Mouse (Mus musculus): ENCODE results near the gene Gng7. TPM values are rescaled to one million over a fixed set of nuclear protein-coding genes. Genes with fewer than 3 reads are reported as not detected.

Gene Gng7
- total RNA-seq, 2 experiments from 2014 or later = 170 to 173 TPM

DNA sequence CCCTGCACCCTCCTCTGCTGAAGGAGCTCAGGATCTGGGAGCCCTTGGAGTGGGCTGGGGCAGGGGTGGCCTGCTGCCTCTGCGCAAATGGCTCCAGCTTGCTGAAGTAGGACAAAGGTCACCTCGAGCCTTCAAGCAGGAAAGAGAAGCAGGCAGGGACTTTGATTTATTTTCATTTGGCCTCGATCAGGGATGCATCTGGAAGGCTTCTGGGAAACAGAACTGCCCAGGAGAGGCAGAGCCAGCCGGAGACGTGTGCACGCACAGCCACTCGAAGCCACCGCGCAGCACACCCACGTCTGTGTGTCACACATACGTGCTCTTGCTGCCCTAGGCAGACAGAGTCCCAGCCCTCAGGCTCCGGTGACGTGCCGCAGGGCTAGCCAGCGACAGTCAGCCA, 43.2 kb downstream of the Gng7 start:
- DNase-seq (ENCODE audit: low spot score in 2 of 2) = no peak

DNA sequence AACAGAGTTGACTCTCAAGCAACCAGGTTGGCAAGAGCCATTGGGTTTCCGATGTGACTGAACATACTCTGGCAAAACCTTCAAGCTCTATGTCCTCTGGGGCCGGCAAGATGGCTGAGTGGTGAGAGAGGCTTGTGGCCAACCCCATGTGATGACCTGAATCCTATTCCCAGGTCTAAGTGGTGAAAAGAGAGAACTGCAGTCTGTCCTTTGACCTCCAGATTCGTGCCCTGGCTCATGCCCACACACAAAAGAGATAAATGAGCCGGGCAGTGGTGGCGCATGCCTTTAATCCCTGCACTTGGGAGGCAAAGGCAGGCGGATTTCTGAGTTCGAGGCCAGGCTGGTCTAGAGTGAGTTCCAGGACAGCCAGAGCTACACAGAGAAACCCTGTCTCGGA, 44.6 kb downstream of the Gng7 start:
- no peak for DNase-seq (ENCODE audit: low spot score in 2 of 2)

DNA sequence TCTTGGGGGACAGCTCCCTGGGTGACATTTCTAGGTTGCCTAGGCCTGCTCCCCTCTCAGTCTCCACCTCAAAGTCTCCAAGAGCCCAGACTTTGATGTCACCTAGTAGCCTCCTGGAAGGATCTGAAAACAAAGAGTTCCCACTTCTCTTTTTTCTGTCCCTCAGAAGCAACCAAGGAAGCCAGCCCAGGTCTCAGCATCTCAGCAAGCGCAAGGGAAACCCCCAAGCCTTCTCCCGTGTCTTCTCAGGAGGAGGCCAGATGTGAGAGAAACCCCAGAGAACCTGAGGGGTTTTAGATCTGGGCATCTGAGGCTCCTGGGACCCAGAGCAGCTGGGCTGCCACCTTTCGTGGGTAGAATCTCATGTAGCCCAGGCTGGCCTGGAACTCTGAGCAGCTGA, 45.4 kb downstream of the Gng7 start:
- DNase-seq (ENCODE audit: low spot score in 2 of 2) = no peak

DNA sequence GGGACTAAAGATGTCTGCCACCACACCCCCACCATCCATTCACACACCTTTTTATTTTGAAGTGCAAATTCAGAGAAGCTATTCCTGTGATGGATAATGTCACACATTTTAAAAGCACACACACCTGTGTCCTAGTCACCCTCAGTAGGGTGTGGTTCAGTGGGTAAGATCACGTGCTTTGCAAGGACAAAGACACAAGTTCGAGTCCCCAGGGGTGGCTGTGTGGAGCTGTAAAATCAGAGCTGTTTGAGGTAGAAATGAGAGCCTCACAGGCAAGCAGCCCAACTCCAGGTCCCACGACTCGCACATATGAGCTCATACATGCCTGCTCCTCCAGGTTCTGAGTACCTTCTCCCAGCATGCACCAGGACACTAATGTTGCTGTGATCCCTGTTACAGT, 46.6 kb downstream of the Gng7 start:
- no peak for DNase-seq (ENCODE audit: low spot score in 2 of 2)

DNA sequence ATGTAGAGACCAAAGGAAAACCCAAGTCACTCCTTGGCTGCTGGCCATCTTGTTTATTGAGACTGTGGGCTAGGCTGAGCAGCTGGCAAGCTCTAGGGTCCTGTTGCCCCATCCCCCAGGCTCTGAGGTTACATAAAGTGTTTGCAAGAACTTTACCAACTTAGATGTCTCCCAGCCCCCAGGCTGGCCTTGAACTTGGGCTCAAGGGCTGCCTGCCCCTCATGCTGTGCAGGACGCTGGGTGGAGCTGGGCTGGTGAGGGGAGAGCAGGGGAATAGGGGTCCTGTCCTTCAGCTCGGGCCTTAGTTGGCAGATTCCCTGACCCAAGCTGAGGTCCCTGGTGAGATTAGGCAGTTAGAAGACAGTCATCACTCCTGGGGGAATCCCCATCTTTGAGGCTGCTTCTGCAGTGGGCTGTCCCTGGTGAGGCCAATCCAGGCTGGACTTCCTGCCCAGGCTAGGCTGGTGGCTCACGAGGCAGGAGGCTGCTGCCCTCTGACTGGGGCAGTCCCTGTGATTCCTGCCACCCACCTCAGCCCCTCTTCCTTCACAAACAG, 47.6 kb downstream of the Gng7 start:
- DNase-seq (ENCODE audit: low spot score in 2 of 2) = no peak

DNA sequence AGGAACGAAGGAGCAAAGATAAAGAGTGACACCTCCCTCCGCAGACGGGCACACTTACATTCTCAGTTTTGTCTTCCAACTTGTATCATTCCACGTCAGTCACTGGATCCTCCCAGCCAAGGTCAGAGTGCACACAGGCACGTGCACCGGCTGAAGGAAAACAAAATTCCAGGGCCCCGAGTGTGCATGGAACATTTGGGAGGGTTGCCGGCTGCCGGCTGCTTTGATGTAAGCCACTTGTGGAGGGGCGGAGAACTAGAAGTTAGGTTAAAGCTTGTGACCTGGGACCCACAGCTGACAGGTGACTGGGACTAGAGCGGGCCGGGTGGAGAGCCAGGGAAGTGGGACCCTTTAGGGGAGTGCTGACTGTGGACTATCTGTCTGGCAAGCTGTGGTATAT, 48.4 kb downstream of the Gng7 start:
- no peak for DNase-seq (ENCODE audit: low spot score in 2 of 2)

DNA sequence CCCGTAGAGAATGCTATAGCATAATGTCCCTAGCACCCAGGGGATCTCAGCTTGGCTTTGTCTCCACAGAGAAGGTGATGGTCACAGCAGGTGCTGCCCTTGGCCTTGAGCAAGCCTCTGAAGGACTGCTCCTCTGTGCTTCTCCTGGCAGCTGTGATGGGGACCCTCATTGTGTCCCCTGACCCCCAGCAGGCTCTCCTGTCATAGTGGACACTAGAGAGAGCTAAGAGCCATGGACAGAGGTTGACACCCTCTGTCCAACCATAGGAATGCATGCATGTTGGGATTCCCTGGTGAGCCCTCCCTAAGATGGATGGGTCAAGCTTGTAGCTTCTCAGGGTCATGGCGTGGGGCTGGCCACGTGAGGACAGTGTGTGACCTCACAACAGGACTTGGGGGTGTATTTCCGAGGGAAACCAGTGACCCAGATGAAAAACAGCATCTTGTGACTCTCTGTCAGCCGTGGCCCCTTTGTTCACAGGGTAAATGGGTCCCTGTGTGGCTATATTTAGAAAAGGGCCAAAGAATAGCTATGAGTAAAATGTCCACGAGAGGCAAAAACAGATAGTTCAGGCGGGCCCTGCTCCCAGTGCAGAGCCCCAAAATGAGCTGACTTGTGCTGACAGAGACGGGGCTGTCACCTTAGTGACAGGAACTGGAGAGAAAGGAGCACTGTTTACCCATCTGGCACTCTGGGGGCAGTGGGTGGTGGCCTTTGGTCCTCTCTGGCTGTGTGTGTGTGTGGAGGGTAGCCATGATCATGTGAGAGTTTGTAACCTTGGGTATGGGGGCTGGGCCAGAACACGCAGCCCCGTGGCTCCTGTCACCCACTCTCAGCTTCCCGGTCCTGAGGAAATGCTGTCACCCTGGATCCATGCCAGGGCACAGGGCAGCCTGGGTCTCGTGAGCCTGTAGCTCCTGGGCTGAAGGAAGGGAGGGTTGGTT, 51.4 kb downstream of the Gng7 start:
- DNase-seq (ENCODE audit: low spot score in 2 of 2) = no peak

DNA sequence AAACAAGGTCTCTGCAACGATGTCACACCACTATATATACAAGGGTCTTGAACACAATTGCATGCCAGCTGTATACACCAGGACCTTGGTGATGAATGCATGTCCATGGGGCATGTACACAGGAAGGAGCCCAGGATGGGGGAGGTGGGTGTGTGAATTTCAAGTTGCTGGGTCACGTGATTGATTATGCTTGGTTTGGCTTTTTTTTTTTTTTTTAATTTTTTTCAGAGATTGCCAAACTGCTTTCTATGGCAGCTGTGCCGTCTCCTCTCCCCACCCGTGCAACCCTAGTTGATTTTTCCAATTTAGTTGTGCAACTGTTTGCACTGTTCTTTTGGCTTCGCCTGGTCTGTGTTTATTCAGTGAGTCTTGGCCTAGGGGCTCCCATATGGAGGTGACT, 52.2 kb downstream of the Gng7 start:
- peak in 1 of 2 experiments; percentile 38 for DNase-seq (ENCODE audit: low spot score in 2 of 2)

DNA sequence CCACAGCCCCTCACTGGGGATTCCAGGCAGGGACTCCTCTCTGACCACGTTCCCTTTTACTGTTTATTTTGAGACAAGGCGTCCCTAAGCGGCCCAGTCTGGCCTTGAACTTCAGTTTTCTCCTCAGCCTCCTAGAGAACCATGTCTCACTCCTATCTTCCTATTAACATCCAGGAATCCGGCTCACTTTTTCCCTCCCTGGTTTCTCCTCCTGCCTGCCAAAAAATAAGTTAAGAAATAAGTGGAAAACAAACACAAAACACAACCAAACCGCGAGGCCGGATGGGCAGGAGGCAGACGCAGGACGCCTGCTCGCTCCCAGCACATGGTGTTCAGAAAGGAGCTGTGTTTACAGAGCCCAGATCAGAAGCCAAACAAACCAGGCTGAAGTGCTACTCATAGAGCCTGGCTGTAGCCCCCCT, 52.7 kb downstream of the Gng7 start:
- no peak for DNase-seq (ENCODE audit: low spot score in 2 of 2)

DNA sequence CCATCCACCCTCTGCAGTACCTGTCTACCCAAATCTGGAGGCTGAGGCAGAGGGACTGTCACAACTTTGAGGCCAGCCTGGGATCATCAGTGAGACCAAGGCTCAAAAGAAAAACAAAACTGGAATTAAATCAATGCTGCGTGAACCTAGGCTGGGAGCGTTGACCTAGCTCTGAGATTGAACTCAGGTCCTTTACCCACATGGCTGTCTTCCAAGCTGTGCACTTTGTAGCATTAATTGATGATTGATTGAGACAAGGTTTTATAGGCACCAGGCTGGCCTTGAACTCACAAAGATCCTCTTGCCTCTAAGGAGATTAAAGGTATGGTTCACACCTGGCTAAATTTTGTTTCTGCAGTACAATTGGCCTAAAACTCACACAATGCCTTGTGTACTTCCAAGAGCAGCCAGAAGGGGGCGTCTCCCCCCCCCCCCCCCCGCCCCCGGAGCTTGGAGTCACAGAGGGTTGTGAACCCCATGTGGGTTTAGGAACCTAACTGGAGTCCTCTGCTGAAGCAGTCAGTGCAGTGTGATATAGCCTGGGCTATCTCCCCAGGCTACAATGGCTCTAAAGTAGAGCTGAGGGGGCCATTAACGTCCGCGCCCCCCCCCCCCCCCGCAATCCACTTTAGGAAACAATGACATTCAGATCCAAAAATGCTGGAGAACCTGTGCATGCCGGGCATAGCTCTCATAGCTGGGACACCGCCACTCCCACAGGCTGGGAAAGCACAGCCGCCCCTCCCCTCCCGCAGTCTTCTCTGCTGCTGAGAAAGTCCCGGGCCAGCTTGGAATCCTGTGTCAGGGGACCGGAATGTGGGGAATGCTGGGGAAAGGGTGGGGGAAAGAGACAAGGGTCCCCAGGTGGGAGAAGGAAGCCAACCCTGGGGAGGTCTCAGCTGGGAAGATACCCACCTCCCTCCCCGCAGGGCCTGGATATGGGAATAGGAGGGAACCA, 53.9 kb downstream of the Gng7 start:
- DNase-seq (ENCODE audit: low spot score in 2 of 2) = no peak

DNA sequence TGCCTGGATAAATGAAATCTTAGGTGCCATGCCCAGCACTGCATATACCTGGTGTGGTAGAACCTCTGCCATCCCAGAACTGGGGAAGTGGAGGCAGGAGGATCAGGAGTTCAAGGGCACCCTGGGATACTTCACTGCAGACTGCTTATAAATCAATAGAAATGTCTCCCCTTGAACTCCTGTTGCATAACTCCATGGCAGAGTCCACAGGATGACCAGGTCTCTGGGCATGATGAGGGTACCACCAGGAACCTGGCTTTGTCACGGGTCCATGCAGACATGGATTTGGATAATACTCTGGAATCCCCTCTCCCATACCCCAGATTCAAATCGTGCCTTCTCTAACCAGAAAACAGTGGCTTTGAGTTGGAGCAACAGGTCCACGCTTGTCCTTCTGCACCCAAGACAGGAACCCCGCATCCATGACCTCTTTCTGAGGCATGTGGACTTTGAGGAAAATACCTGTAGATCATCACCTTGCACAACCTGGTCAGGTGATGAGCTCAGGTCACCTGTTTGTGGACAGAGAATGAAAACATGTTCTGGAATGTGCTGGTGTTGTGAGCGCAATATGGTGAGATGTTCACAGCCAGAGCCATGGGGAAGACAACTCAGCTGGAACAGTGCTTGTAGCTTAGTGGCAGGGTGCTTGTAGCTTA, 55.6 kb downstream of the Gng7 start:
- no peak for DNase-seq (ENCODE audit: low spot score in 2 of 2)

DNA sequence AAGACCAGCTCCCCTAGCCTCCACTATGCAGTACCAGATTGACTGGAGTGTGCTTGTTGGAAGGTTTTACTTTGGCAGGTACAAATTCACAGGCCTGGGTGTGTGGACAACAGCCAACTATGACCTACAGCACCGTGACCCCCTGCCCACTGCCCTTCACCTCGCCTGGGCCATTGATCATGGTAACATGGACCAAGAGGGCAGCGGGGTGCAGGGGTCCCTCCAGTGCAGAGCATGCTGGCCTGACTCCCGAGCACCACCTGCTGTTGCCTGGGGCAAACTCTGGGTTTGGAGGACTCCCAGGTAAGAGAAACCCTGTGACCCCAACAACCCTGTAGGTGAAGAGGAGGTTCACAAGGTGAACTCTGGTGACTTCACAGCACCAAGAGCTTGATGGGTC, 57.0 kb downstream of the Gng7 start:
- DNase-seq (ENCODE audit: low spot score in 2 of 2) = no peak

DNA sequence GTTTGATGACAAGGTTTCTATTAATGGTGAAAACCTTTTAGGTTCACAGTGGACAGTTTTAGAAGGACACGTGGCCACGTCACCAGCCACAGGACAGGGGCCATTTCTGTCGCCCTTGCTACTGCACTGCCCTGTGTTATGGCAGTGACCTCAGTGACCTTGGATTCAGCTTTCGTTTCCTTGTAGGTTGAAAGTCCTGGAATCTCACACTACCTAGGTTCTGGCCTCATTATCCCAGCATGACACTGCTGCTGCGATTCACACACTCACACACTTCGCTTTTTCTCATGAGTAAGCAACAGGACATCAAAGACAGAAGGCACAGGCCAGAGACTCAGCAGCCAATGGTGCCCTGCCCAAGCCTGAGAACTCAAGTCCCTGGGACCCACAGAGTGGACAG, 57.8 kb downstream of the Gng7 start:
- DNase-seq (ENCODE audit: low spot score in 2 of 2) = no peak

DNA sequence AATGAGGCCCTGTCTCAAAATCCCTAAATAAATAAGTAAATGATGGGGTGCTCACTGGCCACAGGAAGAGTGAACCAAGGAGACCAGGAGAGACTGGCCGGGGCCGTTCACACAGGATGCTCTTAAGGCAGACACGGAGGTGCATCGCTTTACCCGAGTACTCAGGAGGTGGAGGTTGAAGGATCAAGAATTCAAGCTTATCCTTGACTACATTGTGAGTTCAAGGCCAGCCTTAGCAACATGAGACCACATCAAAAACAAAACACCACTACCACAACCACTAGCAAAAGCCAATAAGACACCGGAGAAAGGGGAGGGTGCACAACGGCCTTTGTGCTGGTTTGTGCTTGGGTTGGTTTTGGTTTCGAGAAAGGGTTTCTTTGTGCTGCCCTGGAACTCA, 58.4 kb downstream of the Gng7 start:
- DNase-seq (ENCODE audit: low spot score in 2 of 2) = no peak

DNA sequence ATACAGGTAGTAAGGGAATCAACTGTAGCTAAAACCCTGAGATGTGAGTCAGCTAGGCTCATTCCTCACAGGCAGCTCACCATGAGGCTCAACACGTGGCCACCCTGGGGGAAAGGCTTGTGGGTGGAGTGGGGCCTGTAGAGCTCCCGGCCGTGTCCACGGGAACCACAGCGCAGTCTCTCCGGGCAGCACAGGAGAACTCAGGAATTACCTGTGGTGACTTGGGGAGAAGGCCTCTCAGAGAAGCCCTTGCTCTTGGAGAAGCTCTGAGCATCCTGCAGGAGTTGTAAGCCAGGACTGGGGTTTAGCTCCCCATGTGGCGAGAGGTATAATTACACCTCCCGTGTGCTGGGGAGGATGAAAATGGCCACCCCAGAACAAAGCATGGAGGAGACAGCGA, 59.2 kb downstream of the Gng7 start:
- no peak for DNase-seq (ENCODE audit: low spot score in 2 of 2)

DNA sequence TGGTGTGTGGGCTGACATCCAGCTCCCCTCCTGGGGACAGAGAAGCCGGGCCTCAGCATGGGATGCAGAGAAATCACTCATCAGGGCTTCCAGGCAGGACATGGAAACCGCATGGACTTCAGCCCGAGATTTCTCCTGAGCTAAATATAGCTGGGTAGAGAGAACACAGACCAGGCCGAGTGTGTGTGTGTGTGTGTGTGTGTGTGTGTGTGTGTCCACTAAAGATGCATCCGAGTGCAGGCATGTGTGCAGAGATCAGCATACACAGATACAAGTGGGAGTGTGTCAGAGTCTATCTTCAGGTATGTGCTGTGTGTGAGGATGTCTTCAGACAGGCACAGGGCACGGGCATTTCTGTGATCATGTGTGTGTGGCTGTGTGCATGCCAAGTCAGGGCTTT, 59.9 kb downstream of the Gng7 start:
- no peak for DNase-seq (ENCODE audit: low spot score in 2 of 2)

DNA sequence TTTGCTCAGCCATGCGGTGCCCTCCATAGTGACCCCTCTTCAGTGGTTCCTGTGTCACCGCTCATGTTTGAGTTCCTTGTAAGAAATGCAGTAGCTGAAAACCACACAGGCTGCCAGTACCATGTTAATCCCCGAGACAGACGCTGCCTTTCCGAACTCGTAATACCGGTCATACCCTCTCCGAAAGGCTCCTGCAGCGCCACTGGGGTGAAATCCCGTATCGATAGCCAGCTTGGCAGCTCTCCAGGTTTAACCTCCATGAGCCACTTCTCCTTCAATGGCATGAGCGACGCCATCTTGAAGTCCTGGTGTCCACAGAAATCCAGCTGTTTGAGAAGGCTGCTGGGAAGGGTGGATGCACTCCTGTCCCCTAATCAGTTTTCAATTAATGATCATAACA, 60.3 kb downstream of the Gng7 start:
- DNase-seq (ENCODE audit: low spot score in 2 of 2) = no peak

DNA sequence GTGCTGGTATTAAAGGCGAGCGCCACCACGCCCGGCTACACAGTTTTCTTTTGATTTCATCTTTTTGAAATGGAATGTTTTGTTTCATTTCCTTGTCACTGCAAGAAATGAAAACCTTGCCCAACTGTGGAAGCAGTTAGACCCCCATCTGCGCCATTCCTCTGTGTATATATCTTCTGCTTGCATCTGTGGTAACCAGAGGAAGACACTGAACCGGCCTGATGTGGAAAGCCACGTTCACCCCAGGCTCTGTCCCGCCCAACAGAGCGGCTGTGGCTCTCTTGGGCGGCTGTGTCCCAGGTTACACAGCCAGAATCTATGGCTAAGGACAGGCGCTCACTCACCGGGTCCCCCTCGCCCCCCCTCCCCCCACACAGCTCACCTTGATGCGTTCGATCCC, 62.3 kb downstream of the Gng7 start:
- no peak for DNase-seq (ENCODE audit: low spot score in 2 of 2)

DNA sequence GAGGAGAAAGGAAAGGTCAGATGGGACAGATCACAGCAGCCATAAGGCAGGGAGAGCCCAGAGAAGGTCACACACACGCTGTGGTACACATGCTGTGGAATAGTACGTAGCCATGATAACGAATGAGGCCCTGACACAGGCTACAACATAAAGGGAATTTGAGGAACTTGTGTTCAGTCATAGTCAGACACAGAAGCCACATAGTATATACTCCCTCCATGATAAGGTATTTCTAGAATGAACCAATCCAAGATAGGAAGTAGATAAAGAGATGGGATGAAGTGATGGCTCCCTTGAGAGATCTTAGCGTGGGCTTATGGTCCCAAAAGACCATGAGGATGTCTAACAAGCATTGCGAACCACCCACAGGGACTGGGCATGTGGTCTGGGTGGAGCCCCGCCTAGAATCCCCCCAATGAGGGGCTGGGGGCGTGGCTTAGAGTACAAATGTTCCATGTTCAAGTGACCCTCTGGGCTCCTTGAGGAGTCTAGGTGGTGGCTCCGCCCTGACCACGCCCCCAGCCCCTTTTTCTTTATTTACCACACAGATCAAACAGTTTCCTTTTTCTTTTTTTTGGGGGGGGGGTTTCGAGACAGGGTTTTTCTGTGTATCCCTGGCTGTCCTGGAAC, 62.9 kb downstream of the Gng7 start:
- no peak for DNase-seq (ENCODE audit: low spot score in 2 of 2)

DNA sequence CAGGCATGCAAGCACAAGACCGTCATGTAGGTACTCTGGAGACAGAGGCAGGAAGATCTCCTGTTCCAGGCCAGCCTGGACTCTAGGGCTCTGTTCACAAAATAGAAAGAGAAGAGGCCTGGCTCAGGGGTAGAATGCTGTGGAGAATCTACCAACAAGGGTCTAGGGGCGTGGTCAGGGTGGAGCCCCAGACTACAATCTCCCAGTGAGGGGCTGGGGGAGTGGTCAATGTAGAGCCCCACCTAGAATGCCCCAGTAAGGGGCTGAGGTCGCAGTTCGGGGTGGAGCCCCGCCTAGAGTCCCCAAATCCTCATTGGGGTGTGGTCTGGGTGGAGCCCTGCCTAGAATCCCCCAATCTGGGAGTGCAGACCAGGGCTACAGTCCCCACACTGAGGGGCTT, 64.4 kb downstream of the Gng7 start:
- DNase-seq (ENCODE audit: low spot score in 2 of 2) = no peak

DNA sequence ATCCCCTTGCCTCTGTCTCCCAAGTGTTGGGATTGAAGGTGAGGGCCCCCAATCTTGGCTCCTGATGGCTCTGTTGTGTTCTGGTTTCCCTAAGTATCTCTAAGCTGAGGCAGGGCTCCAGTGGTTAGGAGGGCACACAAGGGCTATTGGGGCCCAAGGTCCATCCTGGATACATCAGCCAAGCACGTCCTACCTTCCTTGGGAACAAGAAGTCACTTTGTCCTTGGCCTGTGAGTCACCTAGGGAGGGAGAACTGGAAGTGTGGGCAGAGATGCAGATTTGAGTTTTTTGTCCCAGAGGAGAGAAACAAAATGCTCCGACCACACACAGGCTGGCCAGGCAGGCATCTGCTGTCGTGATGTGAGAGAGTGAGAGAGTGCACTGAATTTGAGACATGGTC, 65.7 kb downstream of the Gng7 start:
- no peak for DNase-seq (ENCODE audit: low spot score in 2 of 2)
